Mouse (Mus musculus): ENCODE results near the gene Slc25a1. TPM values are rescaled to one million over a fixed set of nuclear protein-coding genes. Genes with fewer than 3 reads are reported as not detected.

Gene Slc25a1
- total and polyA plus RNA-seq, 3 experiments, result 113 to 141 (median 134) TPM

DNA sequence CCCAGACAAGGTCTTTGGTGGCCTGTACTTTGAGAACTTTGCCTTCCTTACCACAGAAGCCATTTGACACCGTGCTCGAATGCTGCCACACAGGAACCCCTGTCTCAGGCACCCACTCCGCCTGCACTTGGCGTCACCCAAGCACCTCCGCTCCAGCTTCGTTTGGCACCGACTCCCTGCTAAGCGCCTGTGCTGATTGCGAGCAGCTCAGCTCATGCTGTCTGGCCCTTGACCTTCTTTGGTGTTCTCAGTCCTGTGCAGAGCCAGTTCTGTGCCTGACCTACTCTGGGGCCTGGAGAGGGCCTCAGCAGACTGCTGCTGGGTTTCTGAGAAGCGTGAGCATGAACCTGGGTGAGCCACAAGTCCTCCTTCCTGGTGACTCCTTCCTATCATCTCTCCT lies 8.8 kb upstream of the Slc25a1 start:
- Histone ChIP-seq H3K36me3 (replicated peaks in 1 of 2; ENCODE audit: control insufficient read depth in 1 of 2, insufficient read depth in 1 of 2, low read length in 1 of 2) (no peaks in the 10 kb centered on the region), H3K9me3 (replicated peaks; ENCODE audit: low read length) (no peaks in the 10 kb centered on the region), H3K27me3 (replicated peaks) (peaks cover 51% of the 10 kb centered on the region), H3K4me3 (replicated peaks in 1 of 3; ENCODE audit: low read depth in 2 of 3, low read length in 2 of 3, poor library complexity in 1 of 3) (no peak overlapping the region), H3K27ac (ENCODE audit: insufficient read depth, low read depth) (no peak overlapping the region), H3K4me1 (ENCODE audit: control insufficient read depth in 1 of 2, insufficient read depth in 2 of 2) (peaks cover 0 to 9% of the 10 kb centered on the region in 2 experiments; a peak in 2 of 4 replicates), H3K79me2 (replicated peaks; ENCODE audit: control insufficient read depth, extremely low read depth, insufficient read depth, poor library complexity, severe bottlenecking) (no peaks in the 10 kb centered on the region), H3K9ac (ENCODE audit: insufficient read depth, low read depth) (no peak overlapping the region), H3K4me2 (ENCODE audit: insufficient read depth, low read depth, poor library complexity, severe bottlenecking) (no peak overlapping the region)
- DNase-seq (ENCODE audit: extremely low read depth), result no peak
- in situ Hi-C loops (cut with MboI; ENCODE audit: low pct_ligation_motif_present, low pct_unique_long_range_greater_than_20kb, low sequenced_read_pairs), result no loop called here
- no peak for TF ChIP-seq ETS1 (conservative IDR thresholded peaks at IDR 0.05; ENCODE audit: low read depth, low read length)
- TF ChIP-seq USF2 (conservative IDR thresholded peaks at IDR 0.05; ENCODE audit: low read depth, low read length), result no peak
- no peak for TF ChIP-seq HCFC1 (IDR thresholded peaks at IDR 0.05; ENCODE audit: low read depth, low read length)
- no peak for TF ChIP-seq IRF4 (IDR thresholded peaks at IDR 0.05; ENCODE audit: low read depth, low read length)
- TF ChIP-seq MAFK (IDR thresholded peaks at IDR 0.05; ENCODE audit: insufficient replicate concordance, low read length), result no peak
- TF ChIP-seq POLR2A (IDR thresholded peaks at IDR 0.05; ENCODE audit: low read depth, low read length), result no peak
- TF ChIP-seq RAD21 (IDR thresholded peaks at IDR 0.05; ENCODE audit: low read depth, low read length), result no peak
- TF ChIP-seq NRF1 (IDR thresholded peaks at IDR 0.05; ENCODE audit: low read depth, low read length), result no peak
- TF ChIP-seq MAX (IDR thresholded peaks at IDR 0.05; ENCODE audit: low read length), result no peak
- TF ChIP-seq JUN (IDR thresholded peaks at IDR 0.05; ENCODE audit: insufficient read depth, low read depth, low read length), result no peak
- no peak for TF ChIP-seq NELFE (IDR thresholded peaks at IDR 0.05; ENCODE audit: low read depth, low read length)
- TF ChIP-seq SIN3A (IDR thresholded peaks at IDR 0.05; ENCODE audit: low read length), result no peak
- TF ChIP-seq EP300 (IDR thresholded peaks at IDR 0.05; ENCODE audit: low read length), result no peak
- no peak for TF ChIP-seq USF1 (IDR thresholded peaks at IDR 0.05; ENCODE audit: low read depth, low read length)
- no peak for TF ChIP-seq MXI1 (IDR thresholded peaks at IDR 0.05; ENCODE audit: low read depth, low read length)
- no peak for TF ChIP-seq ZMIZ1 (IDR thresholded peaks at IDR 0.05; ENCODE audit: low read depth, low read length)
- no peak for TF ChIP-seq E2F4 (IDR thresholded peaks at IDR 0.05; ENCODE audit: insufficient replicate concordance, low read depth, low read length)
- dilution Hi-C loops (cut with MboI; ENCODE audit: extremely low pct_ligation_motif_present, extremely low pct_unique_long_range_greater_than_20kb, low sequenced_read_pairs), result no loop called here

DNA sequence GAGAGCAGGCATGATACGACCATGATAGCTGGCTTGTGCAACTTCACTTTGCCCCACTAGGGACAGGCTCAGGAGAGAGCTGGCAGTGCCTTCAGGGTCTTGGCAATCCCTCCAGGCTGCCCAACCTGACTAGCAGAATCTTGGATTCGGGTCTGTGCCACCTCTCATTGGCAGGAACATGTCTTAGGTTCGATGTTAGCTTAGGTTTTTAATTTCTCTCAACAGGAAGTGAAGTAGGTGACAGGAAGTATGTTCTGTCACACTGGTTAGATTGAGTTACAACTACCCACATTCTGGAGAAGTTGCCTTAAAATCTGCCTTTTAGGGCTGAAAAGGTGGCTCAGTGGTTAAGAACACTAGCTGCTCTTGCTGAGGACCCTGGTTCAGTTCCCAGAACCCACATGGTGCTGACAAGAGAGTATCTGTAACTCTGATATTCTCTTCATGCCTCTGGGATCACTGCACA lies 6.5 kb upstream of the Slc25a1 start:
- Histone ChIP-seq H3K4me2 (ENCODE audit: insufficient read depth, low read depth, poor library complexity, severe bottlenecking) (no peak overlapping the region), H3K4me1 (ENCODE audit: control insufficient read depth in 1 of 2, insufficient read depth in 2 of 2) (peaks cover 0 to 12% of the 10 kb centered on the region in 2 experiments; a peak in 2 of 4 replicates), H3K36me3 (replicated peaks in 1 of 2; ENCODE audit: control insufficient read depth in 1 of 2, insufficient read depth in 1 of 2, low read length in 1 of 2) (no peaks in the 10 kb centered on the region), H3K9ac (ENCODE audit: insufficient read depth, low read depth) (no peak overlapping the region), H3K79me2 (replicated peaks; ENCODE audit: control insufficient read depth, extremely low read depth, insufficient read depth, poor library complexity, severe bottlenecking) (no peaks in the 10 kb centered on the region), H3K27ac (ENCODE audit: insufficient read depth, low read depth) (no peak overlapping the region), H3K9me3 (replicated peaks; ENCODE audit: low read length) (no peaks in the 10 kb centered on the region), H3K27me3 (replicated peaks) (peaks cover 47% of the 10 kb centered on the region), H3K4me3 (replicated peaks in 1 of 3; ENCODE audit: low read depth in 2 of 3, low read length in 2 of 3, poor library complexity in 1 of 3) (no peak overlapping the region)
- dilution Hi-C loops (cut with MboI; ENCODE audit: extremely low pct_ligation_motif_present, extremely low pct_unique_long_range_greater_than_20kb, low sequenced_read_pairs) (no loop called here), in situ Hi-C loops (cut with MboI; ENCODE audit: low pct_ligation_motif_present, low pct_unique_long_range_greater_than_20kb, low sequenced_read_pairs) (no loop called here)
- DNase-seq (ENCODE audit: extremely low read depth), result no peak
- no peak for TF ChIP-seq CTCF (conservative IDR thresholded peaks at IDR 0.05 in 1 of 2, IDR thresholded peaks at IDR 0.05 in 1 of 2; ENCODE audit: low read depth in 2 of 2, low read length in 2 of 2)
- TF ChIP-seq MAFK (IDR thresholded peaks at IDR 0.05; ENCODE audit: insufficient replicate concordance, low read length), result no peak
- no peak for TF ChIP-seq MYC (IDR thresholded peaks at IDR 0.05; ENCODE audit: low read depth, low read length)
- no peak for TF ChIP-seq IRF4 (IDR thresholded peaks at IDR 0.05; ENCODE audit: low read depth, low read length)
- TF ChIP-seq MXI1 (IDR thresholded peaks at IDR 0.05; ENCODE audit: low read depth, low read length), result no peak
- no peak for TF ChIP-seq NELFE (IDR thresholded peaks at IDR 0.05; ENCODE audit: low read depth, low read length)
